Mouse (Mus musculus) cerebellum, adult 8-10 months (tissue): ENCODE measurements at regions not wholly inside any gene's neighbourhood (a gene's known extent, or its start where the extent isn't known, plus 50 kb on each side); places are given as distances from the start of the nearest gene placed in this dataset.

Experiments used
- DNase-seq: peaks from one replicate; pipeline ENCODE4 v3.0.0; 2022

DNA sequence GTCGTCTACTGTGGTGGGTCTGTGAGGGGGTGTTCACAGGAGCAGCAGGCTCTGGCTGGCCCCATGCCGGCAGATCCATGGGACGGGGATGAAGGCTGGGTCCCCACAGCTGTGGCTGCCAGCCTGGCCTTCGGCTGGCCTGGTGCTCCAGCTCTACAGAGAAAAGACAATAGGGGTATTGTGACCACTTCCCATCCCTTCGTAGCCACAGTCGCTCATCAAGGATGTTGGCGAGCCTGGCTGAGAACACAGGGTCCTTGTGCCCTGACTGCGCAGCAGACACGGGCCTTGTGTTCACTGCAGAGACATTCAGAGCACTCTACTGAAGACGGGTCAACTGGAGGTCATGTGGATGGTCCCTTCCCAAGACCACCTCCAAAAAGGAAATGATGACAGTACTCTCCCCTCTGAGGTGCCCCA lies 102.4 kb upstream of the 1700021F07Rik start:
- DNase-seq = no peak

- DNase-seq = no peak
Measured at GRCm38 (mm10) chr2:173420481-173420880, 101.9 kb upstream of the 1700021F07Rik start.

DNA sequence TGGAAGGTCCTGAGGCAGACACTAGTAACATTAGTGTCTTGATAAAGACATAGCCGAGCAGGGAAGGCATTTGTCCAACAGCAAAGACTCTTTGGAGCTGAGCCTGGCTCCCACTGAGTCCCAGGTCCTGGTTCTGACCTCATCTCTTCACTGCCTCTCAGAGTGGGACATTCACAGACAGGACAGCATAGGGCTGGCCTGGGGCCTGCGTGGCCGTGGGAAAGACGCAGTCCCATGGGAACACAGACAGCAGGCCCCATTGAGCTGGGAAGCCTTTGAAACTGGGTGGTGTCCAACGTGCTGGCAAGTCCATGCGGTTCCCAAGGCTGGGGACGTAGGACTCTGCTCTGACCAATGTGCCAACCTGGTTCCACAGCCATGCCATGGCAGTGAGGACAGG lies 97.5 kb upstream of the 1700021F07Rik start:
- DNase-seq = no peak

- DNase-seq = no peak
Measured at GRCm38 (mm10) chr2:173425754-173426153, 96.6 kb upstream of the 1700021F07Rik start.

GRCm38 (mm10) chr2:173426191-173427065 lies 96.0 kb upstream of the 1700021F07Rik start:
- no peak for DNase-seq

GRCm38 (mm10) chr2:173427888-173428450 lies 94.4 kb upstream of the 1700021F07Rik start:
- no peak for DNase-seq

DNA sequence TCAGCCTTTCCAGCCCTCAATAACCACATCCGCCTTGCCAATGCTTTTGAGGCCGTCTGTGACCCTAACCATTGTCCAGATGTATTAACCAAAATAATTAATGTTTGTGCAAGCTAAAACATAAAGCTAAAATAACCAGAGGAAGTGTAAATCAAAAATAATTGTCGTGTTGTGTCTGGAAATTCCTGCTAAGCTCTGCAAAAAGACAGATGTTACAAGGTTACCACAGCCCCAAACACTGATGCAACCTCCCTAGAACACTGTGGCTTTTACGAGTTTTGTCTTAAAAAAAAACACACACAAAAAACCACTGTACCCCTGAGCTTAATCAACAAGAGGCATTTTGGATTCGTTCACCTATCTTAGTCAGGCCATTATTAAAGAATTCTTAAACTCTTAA lies 90.5 kb upstream of the 1700021F07Rik start:
- no peak for DNase-seq

GRCm38 (mm10) chr2:173432258-173432657 lies 90.1 kb upstream of the 1700021F07Rik start:
- DNase-seq = no peak

- no peak for DNase-seq
Measured at GRCm38 (mm10) chr2:173432886-173433624, 89.3 kb upstream of the 1700021F07Rik start.

DNA sequence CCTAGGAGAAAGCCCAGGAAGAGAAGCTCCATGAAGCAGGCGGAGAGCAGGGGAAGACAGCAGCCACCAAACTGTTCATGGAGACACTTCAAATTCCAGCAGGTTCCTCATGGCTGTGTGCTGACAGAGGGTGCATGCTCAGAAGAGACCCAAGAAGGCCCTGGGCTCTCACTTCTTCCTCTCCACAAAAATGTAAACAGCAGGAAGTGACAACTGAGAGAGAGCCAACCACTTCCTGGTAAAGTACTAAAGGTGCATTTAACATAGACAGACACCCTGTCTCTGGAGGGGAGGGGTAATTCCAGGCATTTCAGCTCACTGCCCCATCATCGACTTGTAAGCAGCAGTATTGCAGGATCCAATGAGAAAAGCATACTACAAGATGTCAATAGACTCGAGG lies 85.8 kb upstream of the 1700021F07Rik start:
- no peak for DNase-seq

DNA sequence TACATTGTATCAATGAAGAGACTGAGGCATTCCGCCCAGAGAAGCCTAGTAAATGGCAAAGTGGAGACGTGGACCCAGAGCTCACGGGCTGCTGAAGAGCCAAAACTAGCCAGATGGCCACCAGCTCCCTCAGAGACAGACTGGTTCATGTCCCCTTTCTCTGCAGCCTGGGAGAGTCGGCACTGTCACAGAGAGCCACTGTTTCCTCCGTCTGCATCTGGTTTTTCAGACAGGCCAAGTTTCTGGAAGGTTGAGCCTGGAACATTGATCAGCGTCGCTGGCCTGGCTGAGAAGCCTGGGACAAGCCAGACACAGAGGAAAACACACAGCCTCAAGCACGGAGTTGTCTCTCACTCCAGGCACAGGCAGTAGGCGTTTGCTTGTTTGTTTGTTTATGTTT lies 83.4 kb upstream of the 1700021F07Rik start:
- no peak for DNase-seq

DNA sequence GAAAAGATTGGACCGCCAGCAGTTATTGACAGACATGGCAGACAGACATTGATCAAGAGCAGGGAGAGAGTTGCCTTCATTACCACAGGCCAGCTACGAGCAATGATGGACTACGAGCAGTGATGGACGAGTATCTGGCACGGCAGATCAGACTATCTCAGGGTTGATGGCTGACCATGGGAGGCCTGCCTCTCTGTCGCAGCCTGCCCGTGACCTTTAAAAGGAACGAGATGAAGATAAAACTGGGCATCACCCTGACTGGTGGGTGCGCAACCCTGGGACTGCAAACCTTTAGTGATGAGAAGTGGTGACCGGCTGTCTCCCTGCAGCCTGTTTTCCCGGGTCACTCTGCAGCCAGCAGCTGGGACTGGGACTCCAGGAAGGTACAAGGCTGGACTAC lies 80.3 kb upstream of the 1700021F07Rik start:
- DNase-seq = no peak

DNA sequence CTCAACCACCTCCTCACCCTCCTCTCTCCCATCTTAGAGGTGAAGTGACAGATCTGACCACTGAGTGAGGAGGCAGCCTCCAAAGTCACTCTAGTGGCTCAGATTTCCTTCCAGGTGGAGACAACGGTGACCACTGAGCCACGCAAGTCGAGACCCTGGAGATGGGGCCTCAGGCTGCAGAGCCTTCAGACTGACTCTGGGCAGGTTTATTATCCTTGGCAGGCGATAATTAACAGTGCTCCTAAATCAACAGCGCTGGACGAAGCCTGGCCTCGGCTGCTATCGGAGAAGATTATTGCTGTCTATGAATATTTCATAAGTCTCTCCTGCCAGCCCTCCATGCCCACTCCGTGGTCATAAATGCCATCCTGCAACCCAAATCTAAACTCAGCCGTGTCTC lies 79.1 kb upstream of the 1700021F07Rik start:
- DNase-seq = no peak

DNA sequence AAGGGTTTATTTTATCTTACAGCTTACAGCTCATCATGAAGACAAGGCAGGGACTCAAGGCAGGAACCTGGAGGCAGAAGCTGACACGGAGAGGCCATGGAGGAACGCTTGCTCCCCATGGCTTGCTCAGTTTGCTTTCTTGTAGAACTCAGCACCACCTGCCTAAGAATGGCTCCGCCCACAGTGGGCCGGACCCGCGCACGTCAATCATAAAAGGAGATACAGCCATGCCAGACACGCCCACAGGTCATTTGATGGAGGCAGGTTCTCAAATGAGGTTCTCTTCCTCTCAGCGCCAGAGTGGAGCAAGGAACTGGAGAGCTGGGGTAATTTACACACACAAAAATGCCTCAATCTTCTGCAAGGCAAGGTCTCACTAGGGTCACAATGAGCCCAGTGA lies 78.0 kb upstream of the 1700021F07Rik start:
- DNase-seq = no peak

DNA sequence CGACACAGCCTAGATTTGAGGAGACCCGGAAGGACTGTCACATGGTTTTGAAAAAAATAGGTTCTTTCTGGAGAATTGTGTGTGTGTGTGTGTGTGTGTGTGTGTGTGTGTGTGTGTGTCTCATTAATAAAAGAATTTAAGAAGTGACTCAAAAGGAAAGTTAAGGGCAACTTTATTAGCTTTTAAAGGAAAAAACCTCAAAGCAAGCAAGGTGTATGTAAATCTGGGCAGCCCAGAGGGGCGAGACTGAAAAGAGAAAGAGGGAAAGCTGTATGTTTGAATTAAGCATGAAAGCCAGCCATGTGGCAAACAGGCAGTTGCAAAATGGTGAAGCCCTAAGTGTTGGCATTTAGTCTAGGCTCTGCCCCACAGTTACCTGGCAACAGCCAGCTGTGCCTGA lies 77.3 kb upstream of the 1700021F07Rik start:
- DNase-seq = no peak

DNA sequence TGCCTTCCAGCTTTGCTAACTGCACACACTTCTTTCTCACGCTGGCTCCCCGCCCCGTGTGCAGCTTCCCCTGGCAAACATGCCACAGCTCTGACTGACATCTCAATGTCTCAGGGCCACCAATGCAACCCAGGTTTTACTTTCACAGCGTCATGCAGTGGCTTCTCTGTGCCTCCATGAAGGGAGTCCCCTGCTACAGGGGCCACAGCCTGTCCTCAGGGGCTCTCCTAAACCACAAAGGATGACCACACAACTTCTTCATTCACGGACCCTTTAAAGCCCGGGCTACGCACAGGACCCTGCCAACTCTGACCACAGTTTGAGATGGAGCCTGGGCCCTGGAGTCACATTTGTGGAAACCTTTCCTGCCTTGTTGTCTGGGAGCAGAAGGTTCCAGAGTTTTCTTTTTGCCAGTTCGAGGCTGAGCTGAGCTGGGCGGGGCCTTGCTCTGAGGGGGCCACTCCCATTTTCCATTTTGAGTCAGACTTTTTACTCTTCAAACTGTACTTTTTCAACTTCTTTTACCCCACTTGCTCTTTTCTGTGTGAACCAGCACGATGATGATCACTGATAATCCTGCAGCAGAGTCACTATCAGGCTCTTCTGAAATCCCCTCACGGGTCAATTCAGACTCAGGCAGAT lies 73.7 kb upstream of the 1700021F07Rik start:
- DNase-seq = no peak

- no peak for DNase-seq
Measured at GRCm38 (mm10) chr2:173449198-173449597, 73.2 kb upstream of the 1700021F07Rik start.

DNA sequence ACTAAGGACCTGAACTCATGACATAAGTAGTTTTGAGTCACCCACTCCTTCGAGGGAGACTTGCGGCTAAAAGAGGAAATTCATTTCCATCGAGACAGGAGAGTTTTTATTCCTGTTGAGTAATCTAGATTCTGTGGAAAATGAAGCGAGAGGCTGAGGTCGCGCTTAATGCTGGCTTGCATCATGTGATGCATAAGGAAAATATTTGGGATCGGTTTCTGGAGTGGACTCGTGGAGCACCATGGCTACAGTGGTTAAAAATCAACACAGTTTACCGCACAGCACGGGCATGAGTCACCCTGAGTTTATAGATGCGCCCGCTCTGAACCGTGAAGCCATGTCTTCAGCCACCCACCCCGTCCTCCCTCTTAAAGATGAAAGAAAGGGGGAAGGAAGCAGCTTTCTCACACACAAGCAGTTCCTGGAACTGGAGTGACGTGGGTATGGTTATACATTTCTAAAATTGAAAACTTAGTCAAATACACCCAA lies 70.3 kb upstream of the 1700021F07Rik start:
- DNase-seq = no peak

DNA sequence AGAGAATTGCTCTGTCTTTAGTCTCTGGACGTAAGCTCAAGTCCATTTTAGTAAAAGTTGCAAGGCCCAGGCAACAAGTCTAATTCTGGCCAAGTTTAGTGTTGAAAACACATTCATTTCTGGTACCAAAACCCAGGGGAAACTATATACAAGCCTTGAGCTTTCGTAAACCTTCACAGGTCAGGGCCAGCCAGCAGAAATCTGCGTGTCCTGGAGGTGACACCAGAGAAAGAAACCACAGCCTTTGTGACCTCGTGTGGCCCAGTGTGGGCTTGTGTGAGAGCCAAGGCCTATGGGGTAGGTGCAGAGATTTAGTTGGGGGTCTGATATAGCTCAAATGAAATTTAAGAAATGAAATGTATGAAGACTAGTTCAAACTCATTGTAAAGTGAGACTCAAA lies 69.6 kb upstream of the 1700021F07Rik start:
- DNase-seq = no peak

DNA sequence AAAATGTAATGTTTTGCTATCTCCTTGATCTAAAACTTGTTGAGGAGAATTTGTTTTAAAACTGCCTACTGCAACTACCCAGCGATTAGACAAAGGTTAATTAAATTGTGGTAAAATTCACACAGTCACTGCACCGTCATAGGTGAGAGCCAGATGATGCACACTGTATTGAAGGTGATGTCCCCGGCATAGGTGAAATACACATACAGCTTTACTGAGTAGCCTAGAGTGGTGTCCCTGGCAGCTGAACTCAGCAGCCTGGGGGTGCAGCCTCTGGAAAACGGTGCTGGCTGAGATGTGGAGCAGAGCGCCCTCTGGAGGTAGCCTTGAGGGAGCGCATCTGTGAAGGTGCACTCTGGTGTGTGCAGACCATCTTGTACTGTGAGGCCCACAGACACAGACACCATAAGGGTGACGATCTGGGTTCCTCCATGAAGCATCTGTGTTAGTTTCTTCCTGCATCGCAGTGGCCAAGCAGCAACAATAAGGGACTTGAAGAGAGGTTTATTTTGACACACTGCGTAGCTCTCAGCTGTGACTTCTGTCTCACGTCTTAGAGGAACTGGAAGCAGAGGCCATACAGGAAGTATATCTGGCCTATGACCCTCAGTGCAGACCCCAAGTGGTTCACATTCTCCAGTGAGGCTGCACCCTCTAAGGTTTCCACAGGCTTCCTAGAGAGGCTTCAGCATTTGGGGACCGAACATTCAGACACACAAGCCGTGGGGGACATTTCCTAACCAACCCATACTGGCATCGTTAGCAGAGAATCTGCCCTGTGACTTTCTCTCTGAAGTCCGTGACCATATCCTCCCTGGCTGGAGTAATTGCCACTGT lies 68.6 kb upstream of the 1700021F07Rik start:
- DNase-seq = no peak

- no peak for DNase-seq
Measured at GRCm38 (mm10) chr2:173454741-173455140, 67.6 kb upstream of the 1700021F07Rik start.

GRCm38 (mm10) chr2:173455216-173455615 lies 67.2 kb upstream of the 1700021F07Rik start:
- DNase-seq = no peak
